Comparison of ENCODE assay signal across 9 mouse cellular contexts in genomic region chr10:58362745-58363144, GRCm38 (mm10). TPM values are rescaled to one million over a fixed set of nuclear protein-coding genes. Genes with fewer than 3 reads are reported as not detected.
A peak's percentile ranks its signal among the peaks of the same experiment; 100 is the strongest.
DNase-seq lines count a peak whose midpoint lies in the region; ATAC-seq and TF ChIP-seq lines count a peak whose summit lies in the region.
"Had no signal": no experiment of that assay in that cellular context is flagged by ENCODE, and none has a peak within 500 bp of the region (broad histone marks: within the 10 kb centered on the region; RNA-seq: fewer than 3 reads in every experiment).

No protein-coding gene starts in this region.

- H3K4me1 ChIP-seq in forebrain, embryonic 11.5 days (replicated peaks; ENCODE audit: control insufficient read depth, insufficient read depth, low read length) = no peaks in the 10 kb centered on the region
- no peaks in the 10 kb centered on the region; the same call in 1 of the 2 replicates for H3K4me1 ChIP-seq in forebrain, embryonic 12.5 days
- H3K4me1 ChIP-seq in lung, embryonic 14.5 days (ENCODE audit: insufficient read depth) = 0 out of 2 replicates have a peak, but pooled peaks cover 4% of the 10 kb centered on the region
- peaks cover 20% of the 10 kb centered on the region for H3K4me1 ChIP-seq in lung, adult 2 months (ENCODE audit: control insufficient read depth, insufficient read depth, low read length)
- H3K4me1 ChIP-seq: embryonic facial prominence, embryonic 12.5 days had no signal

- H3K27me3 ChIP-seq in forebrain, embryonic 11.5 days (ENCODE audit: control insufficient read depth, insufficient read depth, low read length) = no peaks in the 10 kb centered on the region
- no peaks in the 10 kb centered on the region for H3K27me3 ChIP-seq in forebrain, embryonic 12.5 days
- H3K27me3 ChIP-seq in lung, embryonic 14.5 days (ENCODE audit: insufficient read depth, low read length) = no peaks in the 10 kb centered on the region
- H3K27me3 ChIP-seq: embryonic facial prominence, embryonic 12.5 days had no signal

- WGBS in forebrain, embryonic 11.5 days = 78% methylated on average over 1 of the region's 1 CpGs
- WGBS in forebrain, embryonic 12.5 days = 87% methylated on average over 1 of the region's 1 CpGs
- WGBS in lung, embryonic 14.5 days = 42% methylated on average over 1 of the region's 1 CpGs
- WGBS in lung, adult 2 months = 6% methylated on average over 1 of the region's 1 CpGs

- H3K4me3 ChIP-seq in forebrain, embryonic 11.5 days (ENCODE audit: low read depth, low read length) = no peak overlapping the region
- H3K4me3 ChIP-seq in forebrain, embryonic 12.5 days (replicated peaks) = no peak overlapping the region
- H3K4me3 ChIP-seq in lung, embryonic 14.5 days (ENCODE audit: low read depth, low read length) = no peak overlapping the region
- H3K4me3 ChIP-seq in lung, adult 2 months (replicated peaks; ENCODE audit: extremely low read depth, low read depth, low read length) = no peak overlapping the region
- H3K4me3 ChIP-seq: embryonic facial prominence, embryonic 12.5 days had no signal

- no peak for TF ChIP-seq POLR2A in lung, adult 2 months (IDR thresholded peaks at IDR 0.05; ENCODE audit: borderline replicate concordance, extremely low read depth, low read depth, low read length)

- ATAC-seq in forebrain, embryonic 11.5 days (replicated peaks; ENCODE audit: low FRiP score) = 0 out of 2 replicates have a peak, but pooled peaks have one; percentile 30
- no peak for ATAC-seq in forebrain, embryonic 12.5 days (ENCODE audit: low FRiP score)
- ATAC-seq in lung, embryonic 14.5 days (ENCODE audit: insufficient read depth) = peak; percentile 59; the same call in 1 of the 2 replicates

- no peak overlapping the region for H3K27ac ChIP-seq in forebrain, embryonic 11.5 days (ENCODE audit: low read depth, low read length)
- no peak overlapping the region for H3K27ac ChIP-seq in forebrain, embryonic 12.5 days
- no peak overlapping the region for H3K27ac ChIP-seq in lung, embryonic 14.5 days (ENCODE audit: low read depth)
- H3K27ac ChIP-seq: embryonic facial prominence, embryonic 12.5 days had no signal

- no peaks in the 10 kb centered on the region for H3K36me3 ChIP-seq in forebrain, embryonic 11.5 days (ENCODE audit: control insufficient read depth, insufficient read depth, low read length)
- H3K36me3 ChIP-seq in forebrain, embryonic 12.5 days (replicated peaks) = no peaks in the 10 kb centered on the region; the same call in 1 of the 2 replicates
- peaks cover 17% of the 10 kb centered on the region; the same call in 1 of the 2 replicates for H3K36me3 ChIP-seq in lung, embryonic 14.5 days (ENCODE audit: insufficient read depth)
- H3K36me3 ChIP-seq: embryonic facial prominence, embryonic 12.5 days had no signal

- H3K9me3 ChIP-seq in forebrain, embryonic 11.5 days (ENCODE audit: control insufficient read depth, low read length) = no peaks in the 10 kb centered on the region
- H3K9me3 ChIP-seq in forebrain, embryonic 12.5 days = no peaks in the 10 kb centered on the region
- H3K9me3 ChIP-seq in lung, embryonic 14.5 days (ENCODE audit: low read depth, low read length) = no peaks in the 10 kb centered on the region
- H3K9me3 ChIP-seq: embryonic facial prominence, embryonic 12.5 days had no signal

- no peak overlapping the region for H3K9ac ChIP-seq in forebrain, embryonic 11.5 days (ENCODE audit: low read length)
- H3K9ac ChIP-seq in forebrain, embryonic 12.5 days = no peak overlapping the region
- H3K9ac ChIP-seq in lung, embryonic 14.5 days = no peak overlapping the region
- H3K9ac ChIP-seq: embryonic facial prominence, embryonic 12.5 days had no signal

- no peak for DNase-seq in forebrain, embryonic 11.5 days (ENCODE audit: low spot score)
- peak; percentile 69 for DNase-seq in lung, embryonic 14.5 days
- no peak for DNase-seq in lung, adult 2 months
- peak; percentile 39 for DNase-seq in induced T-regulatory cell, adult 2 months (ENCODE audit: low read depth)
- DNase-seq in naive thymus-derived CD4-positive, alpha-beta T cell, adult 2 months (ENCODE audit: low read depth) = peak; percentile 67
- DNase-seq in urinary bladder, adult 18-20 months (ENCODE audit: low spot score in 2 of 2) = no peak
- DNase-seq in adrenal gland, postnatal 10 days = no peak

- H3K4me2 ChIP-seq in forebrain, embryonic 11.5 days (ENCODE audit: low read depth, low read length, severe bottlenecking) = no peak overlapping the region
- H3K4me2 ChIP-seq in forebrain, embryonic 12.5 days = no peak overlapping the region
- no peak overlapping the region for H3K4me2 ChIP-seq in lung, embryonic 14.5 days
- H3K4me2 ChIP-seq: embryonic facial prominence, embryonic 12.5 days had no signal

- TF ChIP-seq CTCF in lung, embryonic 14.5 days (IDR thresholded peaks at IDR 0.05; ENCODE audit: low read depth) = peak; percentile 58
- TF ChIP-seq CTCF in lung, adult 2 months (IDR thresholded peaks at IDR 0.05; ENCODE audit: insufficient read depth, low read length) = no peak

RNA-seq across cellular contexts. Expression of gene Lims1, which starts 39.5 kb away (rescaled TPM):
- polyA plus RNA-seq in forebrain, embryonic 11.5 days (2014; fragmentation: Nextera tagmentation; extraction: Ambion mirVana) = 73.4 and 89.2 TPM in 2 replicates
- polyA plus RNA-seq in forebrain, embryonic 12.5 days (2016; fragmentation: Nextera tagmentation; extraction: Ambion mirVana) = 85.0 and 89.3 TPM in 2 replicates
- polyA plus RNA-seq in lung, embryonic 14.5 days (2014; fragmentation: Nextera tagmentation; extraction: Ambion mirVana) = 200 and 208 TPM in 2 replicates
- 25.2 and 44.0 TPM in 2 replicates for polyA plus RNA-seq in lung, adult 2 months (2012; rRNA removed)
- 10 to 100 TPM; 58.1 to 69.6 TPM for total RNA-seq in adrenal gland, postnatal 10 days (2021)

Comparison
In these comparisons a context has a peak if more than half of its experiments do, and no peak if none do; other contexts are left out.
1. DNase-seq: peak in lung, embryonic 14.5 days (single experiment), induced T-regulatory cell, adult 2 months (single experiment) and naive thymus-derived CD4-positive, alpha-beta T cell, adult 2 months (single experiment); none in forebrain, embryonic 11.5 days (single experiment), lung, adult 2 months (single experiment), urinary bladder, adult 18-20 months (0 of 2) and adrenal gland, postnatal 10 days (single experiment).